Mouse (Mus musculus) cortical plate, adult 2 months (tissue): ENCODE measurements at regions not wholly inside any gene's neighbourhood (a gene's known extent, or its start where the extent isn't known, plus 50 kb on each side); places are given as distances from the start of the nearest gene placed in this dataset.
A peak's percentile ranks its signal among the peaks of the same experiment; 100 is the strongest.
"Not testable (repeated sequence)": the region's sequence is repeated elsewhere in the genome, so short reads cannot be mapped to it uniquely, and the experiment has no call there.

Experiments used
- H3K27ac ChIP-seq: fragments of 200-500 bp; 2 replicates; pipeline ENCODE4 v1.5.1; 2012; ENCODE audit warnings: low read length, control low read depth, inconsistent platforms; ENCODE audit not compliant: insufficient read depth
- H3K4me1 ChIP-seq: fragments of 200-500 bp; 2 replicates; pipeline ENCODE4 v1.6.1; 2011; ENCODE audit warnings: low read length; ENCODE audit not compliant: control insufficient read depth, insufficient read depth
- H3K4me3 ChIP-seq: fragments of 200-500 bp; 2 replicates; pipeline ENCODE4 v1.5.1; 2011; ENCODE audit warnings: mild to moderate bottlenecking, low read length, control low read depth; ENCODE audit not compliant: insufficient read depth
- CTCF ChIP-seq: fragments of 200-500 bp; IDR thresholded peaks from 2 replicates; pipeline ENCODE4 v1.5.1; 2011; ENCODE audit warnings: mild to moderate bottlenecking, control low read depth, low read length; ENCODE audit not compliant: insufficient read depth; ENCODE audit errors: extremely low read depth
- POLR2A ChIP-seq: fragments of 200-500 bp; IDR thresholded peaks from 2 replicates; pipeline ENCODE4 v1.6.1; 2011; ENCODE audit warnings: mild to moderate bottlenecking, low read length, control low read depth; ENCODE audit not compliant: insufficient read depth; ENCODE audit errors: extremely low read depth

DNA sequence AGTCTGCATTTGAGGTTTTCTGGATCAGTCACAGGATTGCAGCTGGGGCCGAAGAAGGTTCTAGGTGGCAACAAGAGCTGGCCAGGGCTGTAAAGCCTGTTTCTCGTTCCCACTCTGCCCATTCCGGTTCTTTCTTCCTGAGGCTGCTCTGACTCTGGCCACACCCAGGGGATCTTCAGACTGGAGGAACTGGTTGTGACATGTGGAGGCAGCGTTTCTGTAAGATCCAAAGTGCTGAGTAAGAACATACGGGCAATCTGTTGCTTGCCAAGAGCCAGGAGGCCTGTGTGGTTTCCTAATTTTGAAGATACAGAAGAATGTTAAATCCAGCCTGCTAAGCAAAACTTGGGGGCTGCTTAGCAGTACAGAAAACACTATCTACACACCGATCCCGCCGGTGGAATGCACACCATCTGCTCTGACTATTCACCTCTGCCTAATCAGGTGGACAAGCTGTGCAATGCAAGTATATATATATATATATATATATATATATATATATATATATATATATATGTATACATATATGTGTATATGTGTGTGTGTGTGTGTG lies 99.3 kb upstream of the Bmp2k start:
- TF ChIP-seq POLR2A (no peak), CTCF (no peak)
- H3K4me1 ChIP-seq, result peaks cover 2% of the 10 kb centered on the region; the same call in 1 of the 2 replicates
- H3K4me3 ChIP-seq, result no peak overlapping the region
- no peak overlapping the region for H3K27ac ChIP-seq

DNA sequence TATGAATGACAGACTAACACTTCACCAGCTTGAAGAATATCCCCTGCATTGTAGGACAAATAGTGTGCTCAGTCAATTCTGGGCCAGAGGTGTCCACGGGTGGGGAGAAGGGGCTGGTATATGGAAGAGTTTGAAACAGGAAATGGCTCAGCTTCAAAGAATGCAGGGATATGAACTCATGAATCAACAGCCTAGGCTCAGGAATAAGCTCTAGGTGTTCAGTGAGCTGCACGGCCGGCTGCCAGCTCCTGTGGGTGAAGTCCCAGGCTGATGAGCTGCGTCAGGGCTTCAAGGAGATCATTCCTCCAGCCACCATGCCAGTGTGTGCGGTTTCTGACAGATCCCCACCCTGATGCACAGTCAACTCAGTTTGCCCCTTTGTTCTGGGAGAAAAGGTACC lies 98.8 kb upstream of the Bmp2k start:
- Histone ChIP-seq H3K4me3 (no peak overlapping the region), H3K4me1 (peaks cover 2% of the 10 kb centered on the region; the same call in 1 of the 2 replicates), H3K27ac (no peak overlapping the region; the same call in 1 of the 2 replicates)
- TF ChIP-seq POLR2A (no peak), CTCF (no peak)

DNA sequence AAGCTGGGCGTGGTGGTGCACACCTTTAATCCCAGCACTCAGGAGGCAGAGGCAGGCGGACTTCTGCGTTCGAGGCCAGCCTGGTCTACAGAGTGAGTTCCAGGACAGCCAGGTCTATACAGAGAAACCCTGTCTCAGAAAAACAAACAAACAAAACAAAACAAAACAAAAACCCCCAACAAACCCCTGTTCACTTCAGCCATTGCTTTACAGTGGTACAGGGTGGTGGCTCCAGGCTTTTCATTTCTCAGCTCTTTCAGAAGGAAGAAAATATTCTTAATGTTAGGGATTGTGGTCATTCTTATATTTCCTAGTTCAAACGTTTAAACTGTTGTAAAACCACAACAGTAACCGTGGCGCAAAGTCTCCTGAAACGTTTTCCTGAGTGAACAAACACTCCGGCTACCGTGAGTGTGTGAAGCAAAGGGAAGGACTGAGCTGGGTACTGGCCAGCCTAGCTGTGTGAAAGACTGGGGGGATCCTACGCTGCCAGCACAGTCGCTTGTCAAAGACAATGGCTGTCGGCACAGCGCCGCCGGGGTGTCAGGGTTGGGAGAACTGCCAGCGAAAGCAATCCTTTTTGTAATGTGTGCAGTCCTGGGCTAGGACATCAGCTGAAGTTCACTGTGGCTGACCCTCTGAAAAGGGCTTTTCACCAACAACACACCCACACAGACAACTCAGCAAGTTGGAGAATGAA lies 91.8 kb upstream of the Bmp2k start:
- Histone ChIP-seq H3K4me3 (no peak overlapping the region), H3K4me1 (0 out of 2 replicates have a peak, but pooled peaks cover 1% of the 10 kb centered on the region), H3K27ac (no peak overlapping the region)
- TF ChIP-seq POLR2A (no peak), CTCF (no peak)

DNA sequence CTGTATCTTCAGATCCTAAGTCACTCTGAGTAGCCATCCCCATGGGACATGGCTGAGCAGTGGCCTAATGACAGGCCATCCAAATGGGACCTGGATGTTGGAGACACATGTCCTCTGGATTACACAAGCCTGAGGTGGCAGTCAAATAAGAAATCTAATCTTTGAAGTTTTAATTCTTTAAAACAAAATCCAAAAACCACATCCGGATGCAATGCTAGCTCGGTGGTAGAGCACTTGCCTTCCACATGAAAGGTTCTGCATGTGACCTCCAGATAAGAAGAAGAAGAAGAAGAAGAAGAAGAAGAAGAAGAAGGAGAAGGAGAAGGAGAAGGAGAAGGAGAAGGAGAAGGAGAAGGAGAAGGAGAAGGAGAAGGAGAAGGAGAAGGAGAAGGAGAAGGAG lies 89.1 kb upstream of the Bmp2k start:
- H3K4me3 ChIP-seq, H3K27ac ChIP-seq, H3K4me1 ChIP-seq: not testable (repeated sequence)

DNA sequence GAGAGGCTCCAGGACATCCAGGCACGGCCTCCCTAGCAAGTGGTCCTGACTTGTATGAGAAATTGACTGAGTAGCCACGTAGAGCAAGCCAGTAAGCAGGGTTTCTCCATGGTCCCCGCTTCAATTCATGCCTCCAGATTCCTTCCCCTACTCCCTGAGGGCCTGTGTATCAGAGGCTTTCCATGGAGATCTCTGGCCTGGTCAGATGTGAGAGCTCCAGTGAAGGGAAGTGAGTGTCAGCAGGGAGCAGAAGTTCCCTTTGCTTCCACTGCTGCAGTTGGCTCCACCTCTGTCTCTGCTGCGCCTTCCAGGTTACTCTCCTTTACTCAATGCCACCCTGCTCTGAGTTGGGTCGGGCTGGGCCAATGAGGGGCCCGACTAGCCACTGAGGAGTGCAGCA lies 88.3 kb upstream of the Bmp2k start:
- H3K4me1 ChIP-seq, result 0 out of 2 replicates have a peak, but pooled peaks cover 1% of the 10 kb centered on the region
- H3K4me3 ChIP-seq, result no peak overlapping the region
- TF ChIP-seq POLR2A (no peak), CTCF (no peak)
- no peak overlapping the region for H3K27ac ChIP-seq

DNA sequence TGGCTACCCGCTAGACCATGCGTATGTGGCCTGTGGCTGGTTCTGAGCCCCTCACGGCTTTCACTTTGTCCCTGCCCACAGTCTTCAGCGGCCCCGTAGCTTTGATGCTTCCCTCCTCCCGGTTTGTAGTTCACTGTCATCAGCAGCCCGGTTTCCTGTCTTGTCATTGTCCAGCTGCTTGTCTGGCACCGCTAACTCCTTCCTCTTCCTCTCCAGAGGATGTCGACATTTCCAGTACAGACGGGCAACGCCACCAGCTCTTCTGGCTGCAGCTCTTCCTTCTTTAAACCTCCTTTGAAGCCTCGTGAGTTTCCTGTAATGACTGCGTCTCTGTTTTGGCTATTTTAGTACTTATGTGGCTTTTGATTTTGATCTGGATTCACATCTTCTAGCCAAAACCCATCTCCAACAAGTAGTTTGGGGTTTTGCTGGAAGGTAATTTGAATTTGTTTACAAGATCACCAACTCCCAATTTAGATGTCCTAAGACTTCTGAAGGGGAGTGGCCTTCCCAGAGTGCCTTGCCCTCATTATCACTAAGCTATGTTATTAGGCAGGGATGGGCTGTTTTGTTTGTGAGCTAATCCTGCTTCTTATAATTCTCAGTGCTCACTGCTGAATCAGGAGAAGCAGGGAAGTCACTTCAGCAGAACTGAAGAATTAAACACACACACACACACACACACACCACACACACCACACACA lies 85.8 kb upstream of the Bmp2k start:
- Histone ChIP-seq H3K27ac (peak overlapping the region; percentile 93), H3K4me1 (no peaks in the 10 kb centered on the region), H3K4me3 (no peak overlapping the region)
- TF ChIP-seq CTCF (no peak), POLR2A (no peak)

DNA sequence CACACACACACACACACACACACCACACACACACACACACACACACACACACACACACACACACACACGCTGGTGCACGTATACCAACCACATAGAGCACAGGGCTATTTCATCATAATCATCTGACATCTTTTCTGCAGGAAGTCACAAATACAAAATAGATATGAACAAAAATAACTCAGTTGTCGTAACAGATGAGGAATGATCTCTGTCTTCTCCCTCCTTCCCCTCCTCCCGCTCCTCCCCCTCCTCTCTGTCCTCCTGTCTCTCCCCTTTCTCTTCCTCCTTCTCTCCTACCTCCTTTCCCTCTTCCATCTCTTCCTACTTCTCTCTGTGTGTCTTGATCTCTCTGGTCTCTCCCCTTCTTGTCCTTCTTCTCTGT lies 85.2 kb upstream of the Bmp2k start:
- peak overlapping the region; percentile 93 for H3K27ac ChIP-seq
- TF ChIP-seq POLR2A, result no peak
- no peak for TF ChIP-seq CTCF
- no peak overlapping the region for H3K4me3 ChIP-seq
- no peaks in the 10 kb centered on the region for H3K4me1 ChIP-seq

DNA sequence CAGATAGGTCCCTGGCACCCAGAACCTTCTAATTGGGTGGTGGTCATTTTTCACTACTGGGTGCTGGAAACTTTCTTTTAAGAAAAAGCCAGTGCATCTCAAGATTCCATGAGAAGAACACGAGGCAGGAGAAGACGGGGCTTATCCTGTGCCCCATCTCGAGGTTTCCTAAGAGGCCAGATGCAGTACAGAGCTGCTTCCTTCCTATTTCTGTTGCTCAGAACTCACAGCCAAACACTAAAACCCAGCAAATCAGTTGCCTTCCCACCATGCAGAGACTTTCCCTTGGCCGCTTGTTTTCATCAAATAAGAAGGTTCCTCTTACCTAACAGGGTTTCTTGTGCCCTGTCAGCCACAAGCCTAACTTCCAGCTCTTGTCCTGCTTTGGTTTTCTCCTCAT lies 84.7 kb upstream of the Bmp2k start:
- Histone ChIP-seq H3K4me1 (no peaks in the 10 kb centered on the region), H3K27ac (peak overlapping the region; percentile 48; the same call in 1 of the 2 replicates)

DNA sequence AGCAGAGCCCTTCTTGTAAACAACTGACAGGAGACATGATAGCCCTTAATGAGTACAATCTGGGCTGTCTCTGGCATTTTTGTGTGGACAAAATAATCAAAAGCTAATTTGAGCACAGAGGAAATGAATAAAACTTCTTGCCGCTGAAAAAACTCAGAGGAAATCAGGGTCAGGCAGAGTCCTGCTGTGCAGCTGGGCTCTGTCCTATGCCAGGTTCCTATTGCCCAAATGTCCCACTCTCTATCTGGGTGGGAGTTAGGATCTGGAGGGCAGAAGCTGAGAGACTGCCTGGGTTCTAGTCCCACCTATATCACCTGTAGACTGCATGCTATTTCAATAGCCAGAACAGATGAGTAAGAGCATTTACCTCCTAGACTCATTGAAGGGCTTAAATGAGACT lies 83.8 kb upstream of the Bmp2k start:
- H3K4me3 ChIP-seq, result no peak overlapping the region
- no peak overlapping the region; the same call in 1 of the 2 replicates for H3K27ac ChIP-seq
- H3K4me1 ChIP-seq, result no peaks in the 10 kb centered on the region
- no peak for TF ChIP-seq POLR2A
- no peak for TF ChIP-seq CTCF

More for the DNA sequence above, 84.7 kb upstream of the Bmp2k start:
- no peak overlapping the region for H3K4me3 ChIP-seq
- no peak for TF ChIP-seq POLR2A
- no peak for TF ChIP-seq CTCF

DNA sequence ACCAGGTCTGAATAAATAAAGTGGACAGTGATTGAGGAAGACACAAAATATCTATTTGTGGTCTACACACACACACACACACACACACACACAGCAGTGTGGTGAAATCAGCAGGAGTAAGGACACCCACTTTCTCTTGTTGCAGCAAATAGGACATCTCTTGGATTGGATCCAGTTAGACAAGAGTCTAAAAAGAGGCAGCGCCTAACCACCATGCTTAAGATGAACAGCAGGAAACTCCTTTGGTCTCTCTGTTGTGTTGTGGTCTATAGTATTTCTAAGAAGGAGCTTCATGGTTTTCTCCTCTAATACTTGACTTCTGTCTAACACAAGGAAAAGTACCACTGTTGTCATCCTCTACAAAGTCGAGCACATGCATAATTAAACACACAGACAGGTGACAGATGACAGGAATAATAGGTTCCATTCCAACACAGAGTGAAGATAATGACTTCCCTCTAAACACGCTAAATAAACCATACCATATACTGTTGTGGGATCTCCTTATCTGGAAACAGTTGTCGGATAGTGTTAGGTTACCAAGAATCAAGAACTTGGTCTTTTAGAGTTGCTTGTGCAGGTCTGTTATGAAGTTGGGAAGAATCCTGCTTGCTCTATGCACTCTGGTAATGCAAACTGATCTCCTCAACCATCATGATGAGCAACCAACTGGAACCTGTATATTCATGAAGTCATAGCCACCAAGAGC lies 82.6 kb upstream of the Bmp2k start:
- no peaks in the 10 kb centered on the region for H3K4me1 ChIP-seq
- H3K27ac ChIP-seq, result no peak overlapping the region
- H3K4me3 ChIP-seq, result no peak overlapping the region
- TF ChIP-seq CTCF (no peak), POLR2A (no peak)
